Mouse (Mus musculus): ENCODE data around the gene Arhgap35.

Arhgap35 gene

DNA sequence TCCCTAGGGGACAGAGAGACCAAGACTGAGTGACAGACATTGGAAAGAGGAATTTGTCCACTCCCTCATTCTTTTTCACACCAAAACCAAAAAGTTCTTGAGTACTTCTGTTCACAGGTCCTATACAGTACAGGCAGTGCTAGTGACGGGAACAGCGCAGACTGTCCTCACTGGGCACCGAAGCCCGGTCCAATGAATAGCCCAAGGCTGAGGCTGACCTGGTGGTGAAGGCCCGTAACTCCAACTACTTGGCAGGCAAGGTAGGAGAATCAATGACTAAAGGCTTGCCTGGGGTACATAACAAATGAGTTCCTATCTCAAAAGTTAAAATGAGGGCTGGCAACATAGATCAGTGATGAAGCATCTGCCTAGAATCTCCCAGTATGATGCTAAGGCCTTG, 149.2 kb downstream of the Arhgap35 start:
- DNase-seq (ENCODE audit: low spot score) = no peak

DNA sequence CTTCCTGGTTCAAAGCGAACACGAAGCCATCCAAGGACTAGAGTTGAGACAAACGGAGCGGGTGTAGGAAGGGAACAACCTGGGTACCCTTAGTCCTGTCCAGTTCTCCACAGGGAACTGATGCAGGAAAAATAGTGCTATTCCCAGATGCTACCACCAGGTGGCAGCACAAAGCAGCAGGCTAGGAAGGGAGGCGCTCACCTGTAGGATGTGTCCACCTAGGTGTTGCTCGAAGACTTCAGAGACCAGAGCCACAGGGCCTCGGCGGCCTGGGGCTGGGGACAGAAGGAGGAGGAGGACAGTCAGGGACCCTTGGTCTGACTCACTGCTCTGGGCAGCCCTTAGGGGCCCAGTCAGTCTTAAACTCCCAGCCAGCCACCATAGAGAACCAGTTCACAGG, 149.6 kb downstream of the Arhgap35 start:
- peak; percentile 63 for DNase-seq (ENCODE audit: low spot score)

DNA sequence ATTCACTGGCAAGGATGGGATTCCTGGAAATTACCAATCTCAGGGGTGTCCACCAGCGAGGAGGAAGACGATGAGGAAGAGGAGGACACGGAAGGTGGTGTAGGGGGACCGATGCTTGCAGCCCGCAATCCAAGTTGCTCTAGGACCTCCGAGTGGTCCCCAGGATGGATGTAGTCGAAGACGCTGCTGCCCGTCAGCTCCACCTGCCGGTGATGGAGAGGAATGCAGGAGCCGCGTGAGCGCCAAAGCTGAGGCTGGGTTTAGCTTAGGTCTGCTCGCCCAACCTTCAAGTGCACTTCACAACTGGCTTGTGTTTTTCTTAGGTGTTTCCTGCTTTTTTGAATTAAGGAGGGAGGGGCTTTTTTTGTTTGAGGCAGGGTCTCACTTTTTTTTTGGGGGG, 151.6 kb downstream of the Arhgap35 start:
- peak; percentile 76 for DNase-seq (ENCODE audit: low spot score)

DNA sequence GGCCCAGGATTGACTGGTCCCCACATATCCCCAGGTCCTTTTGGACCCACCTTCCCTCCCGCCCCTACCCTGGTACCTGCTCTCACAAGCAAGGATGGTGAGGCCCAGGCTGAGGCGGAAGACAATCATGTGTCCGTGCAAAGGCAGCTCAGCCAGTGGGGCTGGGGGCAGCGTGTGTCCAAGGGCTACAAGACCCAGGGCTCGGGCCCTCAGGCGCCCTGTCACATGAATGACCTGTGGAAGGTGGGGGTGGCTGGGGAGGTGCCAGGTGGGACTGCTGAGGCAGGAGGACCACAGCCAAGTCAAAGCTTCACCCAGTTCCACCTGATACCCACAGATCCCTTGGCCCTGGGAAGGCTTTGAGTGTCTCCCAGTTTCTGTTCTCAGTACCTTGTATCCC, 153.1 kb downstream of the Arhgap35 start:
- DNase-seq (ENCODE audit: low spot score) = no peak

DNA sequence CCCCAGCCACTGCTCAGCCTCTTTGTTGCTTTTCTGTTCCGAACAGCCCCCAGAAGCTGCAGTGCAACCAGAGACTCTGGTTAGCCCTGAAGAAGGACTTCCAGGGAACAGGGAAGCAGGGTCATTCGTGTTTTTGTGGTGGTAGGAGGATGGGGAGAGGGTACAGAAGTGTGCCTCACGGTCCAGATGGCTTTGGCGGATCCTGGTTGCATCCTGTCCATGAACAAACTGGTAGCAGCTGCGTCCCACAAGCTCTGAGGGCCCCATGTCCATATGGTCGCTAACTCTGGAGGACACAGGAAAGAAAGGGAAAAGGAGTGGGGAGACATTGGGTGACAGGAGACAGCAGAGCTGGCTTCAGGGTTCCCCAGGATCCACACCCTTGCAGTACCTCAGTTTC, 153.6 kb downstream of the Arhgap35 start:
- DNase-seq (ENCODE audit: low spot score) = no peak

DNA sequence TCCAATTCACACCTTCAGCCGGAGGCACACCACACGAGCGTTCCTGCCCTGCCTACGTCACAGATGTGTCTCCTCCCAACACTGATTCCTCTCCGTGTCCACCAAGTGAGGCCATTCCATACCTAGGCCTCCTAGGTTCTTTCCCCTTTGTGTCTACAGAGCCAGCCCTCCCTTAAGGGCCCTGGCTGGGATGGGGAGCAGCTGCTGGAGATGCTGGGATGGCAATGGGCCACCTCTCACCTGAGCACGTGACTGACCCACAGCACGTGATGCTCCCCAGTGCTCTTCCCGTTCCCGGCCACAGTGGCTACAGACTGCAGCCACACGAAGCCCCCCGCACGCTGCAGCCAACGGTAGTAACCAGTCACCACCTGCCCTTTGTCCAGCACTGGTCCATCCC, 154.2 kb downstream of the Arhgap35 start:
- no peak for DNase-seq (ENCODE audit: low spot score)

DNA sequence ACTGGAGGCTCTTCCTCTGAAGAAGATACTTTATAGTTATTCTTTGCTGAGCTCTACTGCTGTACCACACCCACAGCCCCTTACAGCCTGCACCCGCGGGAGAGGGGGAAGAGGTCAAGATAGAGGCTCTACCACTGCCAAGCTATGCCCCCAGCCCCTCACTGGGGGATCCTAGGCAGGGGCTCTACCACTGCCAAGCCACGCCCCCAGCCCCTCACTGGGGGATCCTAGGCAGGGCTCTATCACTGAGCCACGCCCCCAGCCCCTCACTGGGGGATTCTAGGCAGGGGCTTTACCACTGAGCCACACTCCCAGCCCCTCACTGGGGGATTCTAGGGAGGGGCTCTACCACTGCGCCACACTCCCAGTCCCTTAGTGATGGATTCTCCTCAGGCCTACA, 158.5 kb downstream of the Arhgap35 start:
- DNase-seq (ENCODE audit: low spot score) = no peak

DNA sequence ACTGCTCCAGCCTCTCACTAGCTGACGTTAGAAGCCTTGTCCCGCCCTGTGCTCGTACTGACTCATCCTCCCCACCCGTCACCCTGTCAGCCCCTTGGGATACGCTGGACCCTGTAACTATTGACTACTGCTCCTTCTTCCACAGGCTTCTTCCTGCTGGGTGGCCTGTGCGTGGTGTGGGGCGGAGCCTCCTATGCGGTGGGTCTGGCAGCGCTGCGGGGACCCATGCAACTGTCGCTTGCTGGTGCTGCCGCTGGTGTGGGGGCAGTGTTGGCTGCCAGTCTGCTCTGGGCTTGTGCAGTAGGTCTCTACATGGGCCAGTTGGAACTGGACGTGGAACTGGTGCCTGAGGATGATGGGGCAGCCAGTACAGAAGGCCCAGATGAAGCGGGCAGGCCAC, 159.8 kb downstream of the Arhgap35 start:
- DNase-seq (ENCODE audit: low spot score) = no peak

DNA sequence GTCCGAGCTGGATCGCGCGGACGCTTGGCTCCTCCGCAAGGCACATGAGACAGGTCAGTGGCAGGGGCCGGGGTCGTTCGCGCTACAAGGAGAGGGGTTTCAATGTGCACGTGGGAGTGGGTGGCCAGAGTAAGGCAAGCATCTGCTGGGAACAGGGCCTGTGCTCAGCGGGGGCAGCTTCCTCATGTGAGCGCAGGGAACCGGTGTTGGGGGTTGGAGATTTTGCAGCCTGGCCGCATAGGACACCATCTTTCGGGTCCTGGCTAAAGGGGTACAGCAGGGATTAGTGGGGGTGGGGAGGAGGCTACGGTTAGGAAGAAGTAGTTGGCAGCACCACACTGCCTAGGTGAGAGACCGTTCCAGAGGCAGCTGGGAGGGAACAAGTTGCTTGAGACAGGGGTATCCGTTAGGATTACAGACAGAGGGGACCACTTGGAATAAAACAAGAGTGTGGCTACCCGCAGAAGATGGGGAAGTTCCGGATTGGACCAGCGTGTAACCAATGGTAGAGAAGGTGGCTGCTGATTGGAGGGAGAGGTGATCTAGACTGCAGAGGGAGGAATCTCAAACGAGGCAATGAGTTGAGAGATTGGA, 161.6 kb downstream of the Arhgap35 start:
- DNase-seq (ENCODE audit: low spot score) = no peak

DNA sequence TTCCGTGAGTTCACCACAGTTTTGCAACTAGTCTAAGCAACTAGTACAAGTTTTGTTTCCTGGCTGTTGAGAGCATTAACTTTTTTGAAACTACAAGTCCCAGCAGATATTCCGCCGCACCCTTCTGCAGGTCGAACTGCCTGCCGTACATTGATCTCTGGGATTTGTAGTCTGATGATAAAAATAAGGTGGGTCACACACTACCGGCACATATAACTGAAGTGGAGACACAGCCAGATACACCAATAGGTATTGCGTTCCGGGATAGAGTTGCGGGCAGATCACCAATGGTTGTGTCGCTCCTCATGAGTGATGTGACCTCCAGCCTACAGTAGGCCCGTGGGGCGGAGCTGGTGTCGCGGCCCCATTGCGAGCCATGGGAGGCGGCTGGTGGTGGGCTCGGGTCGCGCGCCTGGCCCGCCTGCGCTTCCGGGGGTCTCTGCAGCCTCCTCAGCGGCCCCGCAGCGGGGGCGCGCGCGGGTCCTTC, 162.2 kb downstream of the Arhgap35 start, which contains the start of gene Tmem160:
Gene Tmem160, plus strand, starts transcription at position 193 of the 487 bp plus-strand sequence.
- peak; percentile 81 for DNase-seq (ENCODE audit: low spot score)

DNA sequence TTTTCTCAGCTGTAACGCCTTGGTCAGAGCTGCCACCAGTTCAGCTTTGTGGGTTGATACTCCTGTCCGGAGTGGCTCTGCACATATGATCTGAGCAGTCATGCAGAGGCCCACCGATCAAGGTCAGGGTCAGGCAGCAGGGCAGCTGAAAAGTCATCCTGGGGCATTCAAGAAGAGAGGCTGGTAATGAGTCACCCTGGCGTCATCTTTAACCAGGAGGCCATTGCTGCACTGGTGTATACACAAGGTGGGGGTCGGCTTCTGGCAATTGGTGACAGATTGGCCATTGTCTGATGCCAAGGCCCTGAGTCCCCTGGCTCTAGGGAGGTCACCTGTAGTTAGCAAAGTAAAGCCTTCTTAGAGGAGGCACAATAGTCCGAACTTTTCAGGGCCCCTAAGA, 163.1 kb downstream of the Arhgap35 start:
- DNase-seq (ENCODE audit: low spot score) = no peak

Data from ovary, postnatal 36 days (tissue).